Mouse (Mus musculus): ENCODE results near the gene Zdhhc17.

Zdhhc17 gene

GRCm38 (mm10) chr10:110918414-110919391, 91.2 kb downstream of the Zdhhc17 start:
- DNase-seq: peak; percentile 76

GRCm38 (mm10) chr10:110917521-110917920, 92.4 kb downstream of the Zdhhc17 start:
- no peak for DNase-seq

- DNase-seq: no peak
These were observed 93.1 kb downstream of the Zdhhc17 start for GRCm38 (mm10) chr10:110916666-110917344.

GRCm38 (mm10) chr10:110903862-110904261, 106.1 kb downstream of the Zdhhc17 start:
- no peak for DNase-seq

- DNase-seq: no peak
These were observed 110.0 kb downstream of the Zdhhc17 start for GRCm38 (mm10) chr10:110899744-110900501.
